Mouse (Mus musculus) bone marrow macrophage, adult 2 months (primary cell): ENCODE data around the gene Sema4a.

Experiments used
- CTCF ChIP-seq: IDR thresholded peaks from 2 replicates; pipeline ENCODE4 v1.5.1; 2012; ENCODE audit warnings: low read depth, mild to moderate bottlenecking, low read length, moderate library complexity
- POLR2A ChIP-seq: IDR thresholded peaks from 2 replicates; pipeline ENCODE4 v1.6.1; 2012; ENCODE audit warnings: mild to moderate bottlenecking, low read depth, low read length, borderline replicate concordance

- TF ChIP-seq CTCF, result no peak
- TF ChIP-seq POLR2A, result no peak
Measured at GRCm38 (mm10) chr3:88411681-88412080, 49.3 kb downstream of the Sema4a start.
